Mouse (Mus musculus) heart, embryonic 16.5 days (tissue): ENCODE measurements around the gene Atp8a2. TPM values are rescaled to one million over a fixed set of nuclear protein-coding genes. Genes with fewer than 3 reads are reported as not detected.
"Not testable (repeated sequence)": the region's sequence is repeated elsewhere in the genome, so short reads cannot be mapped to it uniquely, and the experiment has no call there.

Source experiments
- ATAC-seq: fragments of 200-750 bp; cut with Nextera tagmentation; replicated peaks from 2 replicates; pipeline ENCODE4 v1.8.0; 2017; ENCODE audit warnings: moderate number of reproducible peaks; ENCODE audit not compliant: insufficient read depth, low FRiP score; ENCODE audit errors: extremely low read depth
- H3K27ac ChIP-seq: fragments of 300-500 bp; sonication (generic); 2 replicates; pipeline ENCODE4 v1.5.1; 2014; ENCODE audit warnings: mild to moderate bottlenecking, low read length, control low read depth, moderate library complexity
- H3K27me3 ChIP-seq: fragments of 300-500 bp; sonication (generic); 2 replicates; pipeline ENCODE4 v1.6.1; 2014; ENCODE audit warnings: low read length, mixed read lengths; ENCODE audit not compliant: control insufficient read depth, insufficient read depth
- H3K36me3 ChIP-seq: fragments of 300-500 bp; sonication (generic); 2 replicates; pipeline ENCODE4 v1.6.1; 2014; ENCODE audit not compliant: control insufficient read depth, insufficient read depth
- H3K4me1 ChIP-seq: fragments of 300-500 bp; sonication (generic); 2 replicates; pipeline ENCODE4 v1.6.1; 2014; ENCODE audit warnings: low read length, mixed read lengths; ENCODE audit not compliant: control insufficient read depth, insufficient read depth
- H3K4me2 ChIP-seq: fragments of 300-500 bp; sonication (generic); 2 replicates; pipeline ENCODE4 v1.6.1; 2014; ENCODE audit warnings: low read depth, mild to moderate bottlenecking, control low read depth, low read length
- H3K4me3 ChIP-seq: fragments of 300-500 bp; sonication (generic); 2 replicates; pipeline ENCODE4 v1.5.1; 2014; ENCODE audit warnings: mild to moderate bottlenecking, control low read depth, low read length
- H3K9ac ChIP-seq: fragments of 300-500 bp; sonication (generic); 2 replicates; pipeline ENCODE4 v1.6.1; 2014; ENCODE audit warnings: low read length, control low read depth
- H3K9me3 ChIP-seq: fragments of 300-500 bp; sonication (generic); replicated peaks from 2 replicates; pipeline ENCODE4 v1.6.1; 2016; ENCODE audit warnings: low read length; ENCODE audit not compliant: control insufficient read depth
- WGBS: fragments of 180-500 bp; shearing (Covaris S2); extraction: QIAGEN DNeasy Blood & Tissue Kit; methylation state at CpG from one replicate; pipeline ENCODE4 v1.1.7; 2014; 5-methylcytosine and 5-hydroxymethylcytosine counted together
- polyA plus RNA-seq: library from polyadenylated mRNA; unstranded; fragments of >200 nt; fragmentation: Nextera tagmentation; extraction: Ambion mirVana; gene quantifications from 2 replicates; pipeline ENCODE4 v1.2.1, GENCODE M21; 2015

Atp8a2 gene
- polyA plus RNA-seq, 1 experiment from 2014 or later = 6.1 TPM

DNA sequence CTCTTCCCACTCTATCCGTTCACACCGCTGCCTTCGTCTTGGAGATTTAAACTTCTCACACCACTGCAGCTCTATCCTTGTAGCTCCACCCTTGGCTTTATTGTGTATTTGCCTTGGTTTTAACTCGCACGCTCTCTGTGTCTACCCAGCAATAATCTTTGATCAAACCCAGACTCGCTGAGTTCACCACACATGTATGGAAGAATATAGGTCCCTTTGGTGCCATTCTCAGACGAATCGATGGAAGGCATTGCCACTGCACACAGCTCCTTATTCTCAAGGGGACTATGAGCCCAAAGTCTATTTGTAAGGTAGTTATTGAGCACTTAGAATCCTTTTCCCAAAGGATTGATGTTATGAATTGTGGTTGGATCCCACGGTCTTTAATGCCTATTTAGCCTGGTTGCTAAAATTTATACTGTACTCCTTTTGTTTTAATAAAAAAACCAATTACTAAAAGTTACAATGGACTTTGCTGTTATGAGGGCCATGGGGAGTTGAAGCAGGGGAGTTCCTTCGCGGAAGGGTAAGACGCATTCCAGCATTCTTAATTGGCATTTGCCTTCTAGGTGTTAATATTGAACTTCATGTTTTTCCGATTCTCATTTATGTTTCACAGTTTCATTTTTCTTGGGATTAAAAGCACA lies 265.4 kb downstream of the Atp8a2 start:
- Histone ChIP-seq H3K4me3 (no peak overlapping the region), H3K27ac (no peak overlapping the region), H3K27me3 (no peaks in the 10 kb centered on the region), H3K4me2 (no peak overlapping the region), H3K4me1 (no peaks in the 10 kb centered on the region), H3K9ac (no peak overlapping the region), H3K9me3 (no peaks in the 10 kb centered on the region), H3K36me3 (no peaks in the 10 kb centered on the region)
- 92% methylated on average over 13 of the region's 13 CpGs for WGBS
- no peak for ATAC-seq

DNA sequence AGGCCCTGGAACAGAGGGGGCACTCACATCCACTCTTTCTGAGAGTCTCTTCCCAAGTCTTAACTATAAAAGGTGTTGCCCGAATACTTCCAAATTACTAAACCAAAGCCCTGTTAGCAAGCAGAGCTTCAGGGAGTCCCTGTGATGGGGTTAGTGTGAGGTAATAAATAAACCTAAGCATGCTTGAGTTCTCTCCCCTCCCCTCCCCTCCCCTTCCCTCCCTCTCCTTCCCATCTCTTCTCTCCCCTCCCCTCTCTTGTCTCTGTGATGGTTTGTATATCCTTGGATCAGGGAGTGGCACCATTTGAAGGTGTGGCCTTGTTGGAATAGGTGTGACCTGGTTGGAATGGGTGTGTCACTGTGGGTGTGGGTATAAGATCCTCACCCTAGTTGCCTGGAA lies 267.8 kb downstream of the Atp8a2 start:
- not testable (repeated sequence) for H3K9me3 ChIP-seq, H3K4me2 ChIP-seq, ATAC-seq, H3K4me3 ChIP-seq, H3K9ac ChIP-seq, H3K27me3 ChIP-seq, H3K36me3 ChIP-seq, H3K4me1 ChIP-seq, H3K27ac ChIP-seq
- WGBS = 92% methylated on average over 1 of the region's 1 CpGs

DNA sequence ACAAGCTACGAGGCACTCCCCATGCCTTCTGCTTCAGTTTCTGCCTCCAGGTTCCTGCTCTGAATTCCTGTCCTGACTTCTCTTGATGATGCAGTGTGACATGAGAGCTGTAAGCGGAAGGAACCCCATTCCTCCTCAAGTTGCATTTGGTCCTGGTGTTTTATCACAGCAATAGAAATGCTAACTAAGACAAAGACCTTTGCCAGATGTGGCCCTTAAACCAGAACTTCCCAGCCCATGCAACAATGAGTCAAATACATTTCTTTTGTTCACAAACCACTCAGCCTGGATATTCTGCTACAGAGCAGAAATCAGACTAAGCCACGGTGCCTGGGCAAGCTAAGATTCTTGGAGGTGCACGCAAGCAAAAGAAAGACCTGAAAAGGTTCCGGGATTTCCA lies 268.2 kb downstream of the Atp8a2 start:
- Histone ChIP-seq H3K9ac (no peak overlapping the region), H3K36me3 (no peaks in the 10 kb centered on the region), H3K9me3 (no peaks in the 10 kb centered on the region), H3K27me3 (no peaks in the 10 kb centered on the region), H3K27ac (no peak overlapping the region), H3K4me1 (peaks cover 2% of the 10 kb centered on the region; the same call in 1 of the 2 replicates), H3K4me3 (no peak overlapping the region), H3K4me2 (no peak overlapping the region)
- WGBS = 88% methylated on average over 5 of the region's 5 CpGs
- ATAC-seq = no peak

DNA sequence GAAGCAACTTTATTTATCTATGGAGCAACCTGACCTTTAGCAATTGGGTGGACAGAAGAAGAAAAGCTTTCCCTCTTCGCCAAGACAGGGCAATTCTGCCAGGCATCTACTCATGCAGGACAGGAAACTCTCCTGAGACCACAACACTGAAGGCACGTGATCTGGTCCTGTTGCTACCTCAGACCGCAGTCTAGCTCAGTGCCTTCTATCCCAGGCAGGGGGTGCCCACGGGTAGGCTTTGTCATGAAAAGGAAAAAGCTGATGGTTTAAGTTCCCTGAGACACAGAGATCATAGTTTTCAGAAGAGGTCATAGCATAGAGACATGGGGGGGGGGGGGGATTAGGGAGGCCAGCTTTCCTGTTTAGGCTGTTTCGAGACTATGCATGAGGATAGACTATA lies 269.2 kb downstream of the Atp8a2 start:
- Histone ChIP-seq H3K27ac (no peak overlapping the region), H3K9me3 (no peaks in the 10 kb centered on the region), H3K4me3 (no peak overlapping the region), H3K4me1 (peaks cover 2% of the 10 kb centered on the region; the same call in 1 of the 2 replicates), H3K27me3 (no peaks in the 10 kb centered on the region), H3K9ac (no peak overlapping the region), H3K4me2 (no peak overlapping the region), H3K36me3 (no peaks in the 10 kb centered on the region)
- ATAC-seq = no peak
- 68% methylated on average over 5 of the region's 5 CpGs for WGBS

DNA sequence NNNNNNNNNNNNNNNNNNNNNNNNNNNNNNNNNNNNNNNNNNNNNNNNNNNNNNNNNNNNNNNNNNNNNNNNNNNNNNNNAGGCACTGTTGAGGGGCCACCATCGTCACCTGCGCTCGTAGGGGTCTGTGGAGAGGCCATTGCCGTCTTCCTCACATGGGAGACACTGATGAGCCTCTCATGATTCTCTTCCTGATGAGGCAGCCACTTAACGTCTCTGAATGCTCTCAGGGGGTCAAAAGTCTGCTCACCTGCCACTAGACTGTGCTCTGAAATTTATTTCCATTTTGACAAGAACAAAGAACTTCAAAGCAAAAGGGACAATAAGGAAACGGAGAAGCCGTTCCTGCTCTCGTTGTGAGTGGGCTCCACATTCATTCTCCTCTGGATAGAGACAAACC lies 277.1 kb downstream of the Atp8a2 start:
- Histone ChIP-seq H3K27me3 (no peaks in the 10 kb centered on the region; the same call in 1 of the 2 replicates), H3K9ac (no peak overlapping the region), H3K9me3 (no peaks in the 10 kb centered on the region), H3K36me3 (no peaks in the 10 kb centered on the region), H3K4me2 (no peak overlapping the region), H3K4me1 (peaks cover 1% of the 10 kb centered on the region; the same call in 1 of the 2 replicates), H3K27ac (no peak overlapping the region), H3K4me3 (no peak overlapping the region)
- WGBS = 68% methylated on average over 8 of the region's 8 CpGs
- no peak for ATAC-seq

DNA sequence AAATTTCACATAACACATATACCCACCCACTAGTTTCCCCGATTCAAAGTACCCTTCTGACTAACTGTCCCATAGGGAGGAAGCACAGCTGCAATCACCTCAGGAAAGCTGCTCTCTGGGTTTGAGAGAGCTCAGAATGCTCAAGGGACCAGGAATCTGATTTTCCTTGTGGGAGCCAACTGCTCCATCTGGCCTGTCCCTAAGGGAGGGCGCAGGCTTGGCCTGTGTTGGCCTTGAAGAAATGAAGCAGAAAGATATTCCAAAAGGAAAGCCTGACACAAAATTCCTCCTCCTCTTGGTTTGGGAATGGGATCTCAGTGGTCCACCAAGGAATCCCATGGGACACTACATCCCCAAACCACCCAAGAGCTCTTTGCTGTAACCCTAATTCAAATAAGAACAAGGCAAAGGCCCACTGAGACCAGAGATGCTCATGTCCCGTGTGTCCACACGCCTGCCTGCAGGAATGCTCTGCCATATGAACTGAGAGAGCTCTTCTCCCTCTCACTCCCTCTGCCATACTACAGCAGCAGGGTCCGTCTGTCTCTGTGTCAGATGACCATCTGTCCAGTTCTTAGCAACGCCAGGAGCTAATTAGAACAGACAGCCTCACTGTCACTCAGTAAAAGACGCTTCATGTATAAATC lies 293.4 kb downstream of the Atp8a2 start:
- Histone ChIP-seq H3K9ac (no peak overlapping the region), H3K36me3 (no peaks in the 10 kb centered on the region), H3K27me3 (no peaks in the 10 kb centered on the region), H3K4me2 (no peak overlapping the region), H3K9me3 (no peaks in the 10 kb centered on the region), H3K27ac (no peak overlapping the region), H3K4me1 (no peaks in the 10 kb centered on the region), H3K4me3 (no peak overlapping the region)
- WGBS = 87% methylated on average over 7 of the region's 7 CpGs
- ATAC-seq = no peak

DNA sequence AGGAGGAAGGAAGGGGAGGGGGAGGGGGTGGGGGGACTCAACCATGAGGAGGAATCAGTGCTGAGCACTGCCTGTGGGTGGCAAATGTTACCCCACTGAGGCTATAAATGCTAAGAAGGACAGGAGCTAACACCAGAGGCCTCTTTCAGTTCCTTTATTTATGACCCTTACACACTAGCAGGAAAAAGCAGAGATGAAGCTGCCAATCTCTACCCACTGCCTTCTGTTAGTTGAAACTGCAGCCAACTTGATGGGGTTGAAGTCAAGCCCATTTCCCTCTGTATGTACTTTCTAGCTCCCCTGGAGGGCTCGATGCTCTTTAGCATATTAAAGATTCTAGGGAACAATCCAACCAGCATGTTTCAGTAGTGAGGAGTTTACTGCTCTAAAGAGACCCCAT lies 303.0 kb downstream of the Atp8a2 start:
- Histone ChIP-seq H3K9me3 (no peaks in the 10 kb centered on the region), H3K4me3 (no peak overlapping the region), H3K4me1 (0 out of 2 replicates have a peak, but pooled peaks cover 2% of the 10 kb centered on the region), H3K4me2 (no peak overlapping the region), H3K36me3 (no peaks in the 10 kb centered on the region), H3K9ac (no peak overlapping the region), H3K27ac (no peak overlapping the region), H3K27me3 (no peaks in the 10 kb centered on the region)
- no peak for ATAC-seq
- 71% methylated on average over 1 of the region's 1 CpGs for WGBS

DNA sequence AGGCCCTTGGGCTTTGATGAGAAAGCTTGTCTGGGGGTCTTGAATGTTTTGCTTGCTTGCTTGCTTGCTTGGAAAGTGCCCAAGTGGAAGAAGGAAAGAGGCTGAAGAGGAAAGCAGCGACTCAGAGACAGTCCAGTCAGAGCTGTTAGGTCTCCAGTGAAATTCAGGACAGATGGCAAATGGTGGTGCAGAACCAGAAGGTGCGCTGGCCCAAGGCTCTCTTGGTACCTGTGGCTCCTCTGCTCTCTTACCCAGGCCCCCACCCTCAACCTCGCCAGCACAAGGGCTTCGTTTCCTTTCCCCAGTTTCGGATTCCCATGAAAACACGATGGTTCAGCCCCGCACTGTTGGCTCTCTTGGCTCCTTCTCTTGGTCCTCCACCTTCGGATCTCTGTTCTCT lies 304.9 kb downstream of the Atp8a2 start:
- Histone ChIP-seq H3K9ac (no peak overlapping the region), H3K4me2 (no peak overlapping the region), H3K4me1 (peaks cover 12% of the 10 kb centered on the region), H3K27me3 (no peaks in the 10 kb centered on the region), H3K36me3 (no peaks in the 10 kb centered on the region), H3K4me3 (no peak overlapping the region), H3K9me3 (no peaks in the 10 kb centered on the region), H3K27ac (no peak overlapping the region)
- WGBS = 82% methylated on average over 8 of the region's 8 CpGs
- ATAC-seq = no peak

DNA sequence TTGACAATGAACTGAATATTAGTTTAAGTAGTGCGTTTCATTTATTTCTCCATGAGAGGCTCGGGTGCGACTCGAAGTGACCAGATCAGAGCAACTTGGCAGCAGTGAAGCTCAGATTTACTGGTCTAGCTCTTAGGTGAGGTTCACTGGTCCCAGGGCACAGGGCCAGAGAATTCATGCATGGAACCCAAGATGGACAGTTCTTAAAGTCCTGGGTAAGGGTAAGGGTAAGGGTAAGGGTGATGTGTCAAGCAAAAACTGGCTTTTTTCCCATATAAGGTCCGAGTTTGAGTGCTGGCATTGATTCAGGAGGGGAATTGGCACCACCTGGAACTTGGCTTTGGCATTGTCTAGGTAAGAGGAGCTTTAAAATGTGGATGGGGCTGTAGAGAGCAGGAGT lies 305.5 kb downstream of the Atp8a2 start:
- ATAC-seq = no peak
- H3K9ac ChIP-seq = no peak overlapping the region
- no peaks in the 10 kb centered on the region for H3K9me3 ChIP-seq
- H3K36me3 ChIP-seq = no peaks in the 10 kb centered on the region
- H3K27ac ChIP-seq = no peak overlapping the region
- WGBS = 87% methylated on average over 5 of the region's 5 CpGs
- no peaks in the 10 kb centered on the region; the same call in 1 of the 2 replicates for H3K27me3 ChIP-seq
- H3K4me3 ChIP-seq = no peak overlapping the region
- H3K4me1 ChIP-seq = peaks cover 14% of the 10 kb centered on the region
- H3K4me2 ChIP-seq = no peak overlapping the region
